Mouse (Mus musculus) regulatory T cell (primary cell): ENCODE data around the gene Ep400.
"Not testable (repeated sequence)": the region's sequence is repeated elsewhere in the genome, so short reads cannot be mapped to it uniquely, and the experiment has no call there.

Experiments
- in situ Hi-C: fragments of 300-600 bp; cut with MboI, MseI; formaldehyde crosslinking; loops from one replicate; pipeline ENCODE4 v1.15.1; 2025; ENCODE audit warnings: high pct_unique_total_duplicates

The Ep400 gene

DNA sequence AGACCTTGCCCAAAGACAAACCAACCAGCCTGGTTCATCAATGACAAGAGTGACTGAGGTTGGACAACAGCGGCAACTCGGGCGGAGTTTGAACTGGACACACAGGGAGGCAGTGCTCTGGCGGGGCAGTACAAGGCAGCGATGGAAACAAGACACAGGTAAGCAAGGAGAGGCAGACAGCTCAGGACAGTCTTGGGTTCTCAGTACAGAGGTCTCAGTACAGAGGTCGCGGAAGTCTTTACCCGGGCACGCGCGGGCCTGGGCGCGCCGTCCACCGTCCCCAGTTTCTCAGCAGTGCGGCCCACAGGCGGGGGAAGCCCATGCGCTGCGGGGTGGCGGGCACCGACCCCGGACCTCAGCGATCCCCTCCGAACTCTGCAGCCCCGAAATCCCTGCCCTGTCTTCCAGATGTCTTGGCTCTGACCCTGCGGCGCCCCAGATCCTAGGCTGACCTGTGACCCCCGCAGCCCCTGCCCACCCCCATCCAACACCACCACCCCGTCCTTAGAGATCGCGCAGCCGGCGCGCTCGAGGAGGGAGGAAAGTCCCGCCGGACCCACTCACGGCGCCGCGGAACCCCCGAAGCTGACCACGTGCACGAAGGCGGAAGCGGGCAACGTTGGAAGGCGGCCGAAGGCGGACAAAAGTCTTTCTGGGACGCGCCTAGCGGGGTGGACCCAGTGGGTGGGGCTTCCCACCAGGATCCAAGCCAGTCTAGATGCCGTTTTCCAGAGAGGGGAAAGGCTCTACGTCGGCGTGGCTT lies 9.7 kb upstream of the Ep400 start, which contains the start of gene Pus1:
Pus1 (minus strand) TSS at position 662 of the 763 bp plus-strand sequence.
- in situ Hi-C loops, result loop anchor here (5.0 to 10.0 kb wide), 2 partner anchors 62 to 485 kb away; no protein-coding TSS in a partner anchor

DNA sequence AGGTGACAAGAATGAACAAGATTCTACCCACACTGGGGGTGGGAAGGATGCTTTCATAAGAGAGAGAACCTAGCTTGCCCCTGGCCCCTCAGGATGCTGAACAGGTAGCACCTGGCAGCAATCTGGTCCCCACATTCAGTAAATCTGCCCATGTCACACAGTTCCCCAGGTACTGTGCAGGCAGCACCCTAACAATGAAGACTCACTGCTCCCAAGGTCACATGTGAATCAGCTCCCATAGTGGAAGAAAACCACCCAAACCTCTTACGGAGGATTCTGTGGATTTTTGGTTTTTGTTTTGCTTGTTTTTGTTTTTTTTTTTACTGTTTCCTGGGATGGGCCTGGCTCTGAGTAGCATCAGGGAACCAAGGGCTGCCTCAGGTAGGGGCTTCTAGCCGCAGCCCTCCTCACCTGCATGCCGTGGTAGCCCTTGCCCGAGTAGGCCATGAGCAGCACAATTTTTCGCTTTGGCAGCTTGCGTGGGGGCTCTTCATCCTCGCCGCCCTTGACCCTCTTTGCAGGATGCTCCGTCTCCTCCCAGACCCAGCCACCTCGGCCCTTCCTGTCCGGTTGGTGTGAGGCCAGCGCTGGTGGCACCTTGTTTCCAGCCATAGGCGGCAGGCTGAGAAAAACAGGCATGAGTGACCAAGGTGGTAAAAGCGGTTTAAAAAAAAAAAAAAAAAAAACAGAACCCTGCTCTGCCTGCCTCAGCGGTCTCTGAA lies 8.9 kb upstream of the Ep400 start:
- in situ Hi-C loops, result loop anchor here (5.0 kb wide), 1 partner anchor 63 kb away; no protein-coding TSS in a partner anchor

DNA sequence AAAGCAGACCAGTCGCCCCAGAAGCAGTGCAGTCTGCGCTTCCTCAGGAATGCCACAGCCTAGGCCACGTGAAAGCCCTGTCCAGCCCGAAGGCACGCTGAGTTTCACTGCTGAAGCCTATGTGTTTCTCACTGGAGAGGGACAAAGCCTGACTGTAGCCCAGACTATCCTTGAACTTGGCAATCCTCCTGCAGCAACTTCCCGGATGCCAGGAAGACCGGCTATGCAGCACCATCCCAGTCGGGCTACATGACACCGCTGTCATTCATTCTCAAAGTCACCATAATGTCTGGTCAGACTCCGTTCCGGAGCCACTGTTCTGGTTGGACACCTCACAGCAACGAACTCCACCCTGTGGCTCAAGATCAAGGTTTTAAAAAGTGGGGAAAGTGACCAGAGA lies 7.7 kb upstream of the Ep400 start:
- in situ Hi-C loops, result loop anchor here (5.0 kb wide), 1 partner anchor 64 kb away; no protein-coding TSS in a partner anchor

DNA sequence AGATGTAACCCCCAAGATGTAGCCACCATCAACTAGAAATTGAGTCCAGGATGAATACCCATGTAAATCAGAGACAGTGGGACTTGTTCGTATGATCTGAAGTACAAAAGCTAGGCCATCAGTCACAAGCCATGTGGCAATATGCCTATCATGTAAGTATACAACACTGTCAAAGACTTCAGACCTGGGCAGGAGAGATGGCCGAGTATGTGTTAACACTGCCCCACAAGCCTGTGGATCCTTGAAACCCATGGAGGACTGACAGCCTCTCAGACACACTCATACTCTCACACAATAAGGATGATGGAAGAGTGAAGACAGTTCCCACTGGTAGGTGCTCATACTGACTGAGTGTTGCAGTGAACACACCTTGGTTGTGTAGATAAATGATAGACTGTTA lies 5.6 kb upstream of the Ep400 start:
- in situ Hi-C loops, result loop anchor here (5.0 kb wide), 1 partner anchor 66 kb away; no protein-coding TSS in a partner anchor

DNA sequence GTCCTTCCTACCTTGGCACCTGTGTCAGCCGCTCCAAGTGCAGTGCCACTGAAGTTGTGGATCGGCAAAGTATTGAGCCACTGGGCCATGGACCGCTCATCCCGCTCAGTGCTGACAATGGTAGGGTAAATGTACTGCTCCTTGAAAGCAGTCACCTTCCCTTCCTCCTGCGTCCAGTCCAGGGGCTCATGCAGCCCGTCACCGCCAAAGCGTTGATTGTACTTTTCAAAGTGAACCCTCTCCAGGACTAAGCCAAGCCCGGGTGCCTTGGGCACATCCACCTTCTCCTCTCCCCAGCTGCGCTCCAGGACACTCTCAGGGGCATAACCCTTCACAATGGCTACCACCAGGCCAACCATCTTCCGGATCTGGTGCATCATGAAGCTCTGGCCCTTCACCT lies 4.0 kb upstream of the Ep400 start:
- in situ Hi-C loops, result no loop called here

DNA sequence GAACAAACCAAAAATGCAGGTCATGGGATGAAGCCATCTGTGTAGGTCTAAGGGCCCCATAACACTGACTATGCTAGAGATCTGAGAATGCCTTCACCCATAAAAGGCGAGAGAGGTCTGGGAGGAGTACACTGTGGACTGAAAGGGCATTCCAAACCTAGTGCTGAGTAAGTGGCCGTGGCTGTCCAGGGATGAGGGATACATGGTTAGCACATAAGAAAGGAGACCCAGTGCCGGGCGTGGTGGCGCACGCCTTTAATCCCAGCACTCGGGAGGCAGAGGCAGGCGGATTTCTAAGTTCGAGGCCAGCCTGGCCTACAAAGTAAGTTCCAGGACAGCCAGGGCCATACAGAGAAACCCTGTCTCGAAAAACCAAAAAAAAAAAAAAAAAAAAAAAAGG lies 2.4 kb upstream of the Ep400 start:
- in situ Hi-C loops, result not testable (repeated sequence)

DNA sequence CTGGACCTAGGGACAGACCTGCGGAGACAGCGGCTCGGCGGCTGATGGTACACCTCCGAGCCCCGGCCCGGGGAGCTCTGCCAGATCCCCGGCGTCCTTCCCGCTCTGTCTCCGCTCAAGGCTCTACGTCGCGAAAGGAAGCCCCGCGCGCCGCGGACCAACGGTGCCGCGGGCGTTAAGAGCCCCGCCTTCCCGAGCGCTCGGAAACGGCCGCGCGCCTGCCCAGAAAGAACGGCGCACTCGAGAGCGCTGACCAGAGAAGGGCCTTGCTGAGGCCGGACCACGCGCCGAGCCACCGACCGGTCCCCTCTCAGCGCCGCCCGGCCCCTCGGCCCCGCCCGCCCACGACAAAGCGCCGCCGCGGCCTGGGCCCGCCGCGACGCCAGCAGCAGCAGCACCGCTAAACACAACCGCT lies 479 bp downstream of the Ep400 start:
- in situ Hi-C loops, result no loop called here

DNA sequence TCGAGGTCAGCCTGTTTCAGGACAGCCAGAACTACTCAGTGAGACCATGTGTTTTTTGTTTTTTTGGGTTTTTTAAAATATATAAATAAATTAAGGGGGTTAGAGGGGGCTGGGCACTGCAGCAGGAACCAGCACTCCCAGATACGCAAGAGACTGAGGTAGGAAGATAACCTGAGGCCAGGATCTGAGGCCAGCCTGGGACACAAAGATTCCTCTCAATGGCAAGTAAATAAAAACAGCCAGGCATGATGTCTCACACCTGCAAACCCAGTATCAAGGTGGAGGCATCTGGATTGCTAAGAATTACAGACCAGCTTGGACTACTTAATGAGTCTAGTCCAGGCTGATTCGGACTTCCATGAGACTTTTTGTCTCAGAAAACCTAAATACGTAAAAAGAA lies 1.2 kb downstream of the Ep400 start:
- in situ Hi-C loops, result no loop called here

DNA sequence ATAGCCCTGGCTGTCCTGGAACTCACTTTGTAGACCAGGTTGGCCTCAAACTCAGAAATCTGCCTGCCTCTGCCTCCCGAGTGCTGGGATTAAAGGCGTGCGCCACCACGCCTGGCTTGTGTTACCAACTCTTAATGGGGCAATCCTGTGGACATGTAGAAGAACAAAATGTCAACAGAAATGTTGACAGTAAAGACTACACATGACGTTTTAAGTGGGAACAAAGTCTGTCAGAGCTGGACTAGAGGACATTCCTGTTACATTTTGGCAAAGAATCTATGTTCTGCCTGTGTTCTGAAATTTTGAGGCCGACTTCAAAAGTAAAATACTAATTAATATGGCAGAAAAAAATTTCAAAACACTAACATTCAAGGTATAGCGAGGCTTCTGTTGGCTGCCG lies 6.6 kb downstream of the Ep400 start:
- in situ Hi-C loops, result no loop called here

DNA sequence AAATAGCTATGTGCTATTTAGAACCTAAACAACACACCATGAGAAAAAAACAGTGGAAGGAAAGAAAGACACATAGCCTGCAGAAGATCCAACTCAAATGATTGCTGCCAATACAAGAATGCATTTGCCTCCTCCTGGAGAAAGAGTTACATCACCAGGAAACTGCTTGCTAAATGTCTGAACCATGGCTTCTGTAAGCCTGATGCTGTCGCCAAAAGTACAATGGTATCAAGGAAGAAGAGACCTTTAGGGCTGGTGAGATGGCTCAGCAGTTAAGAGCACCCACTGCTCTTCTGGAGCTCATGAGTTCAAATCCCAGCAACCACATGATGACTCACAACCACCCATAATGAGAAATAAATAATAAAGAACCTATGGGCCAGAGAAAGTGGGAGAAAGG lies 25.5 kb downstream of the Ep400 start:
- in situ Hi-C loops, result no loop called here

DNA sequence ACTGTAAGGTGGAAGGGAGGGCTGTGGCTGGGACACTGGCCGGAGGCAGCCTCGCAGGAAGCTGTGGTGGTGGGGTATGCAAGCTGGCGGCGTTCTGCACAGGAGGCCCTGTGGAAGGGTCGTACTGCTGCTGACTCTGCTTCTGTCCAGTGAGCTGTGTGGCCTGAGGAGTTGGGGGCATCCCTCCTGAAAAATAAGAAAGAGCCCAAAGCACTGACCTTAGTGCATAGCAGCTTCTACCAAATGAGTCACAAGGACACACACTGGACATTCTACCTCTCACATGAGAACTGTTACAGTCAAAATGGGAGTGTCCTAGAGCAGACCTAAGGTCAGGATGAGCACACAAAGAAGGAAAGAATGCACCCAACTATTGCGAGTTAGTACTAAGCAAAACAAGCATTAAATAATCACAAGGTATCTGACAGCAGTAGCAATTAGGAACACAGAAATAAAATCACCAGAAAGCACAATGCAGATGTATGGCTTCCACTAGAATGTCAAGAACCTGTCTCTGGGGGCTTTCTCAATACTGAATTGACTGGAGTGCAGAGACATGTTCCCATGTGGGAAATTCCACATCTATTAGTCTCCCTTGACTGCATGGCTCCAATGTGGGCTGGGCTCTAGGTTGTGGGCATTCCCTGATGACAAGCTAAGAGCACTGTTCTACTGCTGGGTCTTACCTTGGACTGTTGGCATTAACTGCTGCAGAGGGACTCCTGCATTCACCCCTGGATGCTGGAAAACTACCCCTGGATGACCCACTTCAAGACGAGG lies 30.8 kb downstream of the Ep400 start:
- in situ Hi-C loops, result no loop called here

DNA sequence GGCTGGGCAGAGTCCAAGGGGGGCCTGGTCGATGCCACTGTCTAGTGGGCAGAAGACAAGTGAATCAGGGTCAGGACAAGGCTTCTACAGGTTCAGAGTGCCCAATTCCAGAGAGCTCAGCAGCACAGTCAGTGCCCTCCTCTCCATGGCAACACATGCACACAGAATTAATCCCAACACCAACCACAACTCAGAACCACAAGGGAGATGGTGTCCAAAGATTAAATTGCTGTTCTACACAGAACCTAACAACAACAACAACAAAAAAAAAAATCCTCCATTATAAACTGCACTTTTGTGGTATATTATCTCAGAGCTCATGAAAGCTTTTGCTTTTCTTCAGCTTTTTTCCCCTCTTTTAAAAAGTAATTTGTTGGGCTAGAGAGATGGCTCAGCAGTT lies 34.9 kb downstream of the Ep400 start:
- in situ Hi-C loops, result no loop called here

DNA sequence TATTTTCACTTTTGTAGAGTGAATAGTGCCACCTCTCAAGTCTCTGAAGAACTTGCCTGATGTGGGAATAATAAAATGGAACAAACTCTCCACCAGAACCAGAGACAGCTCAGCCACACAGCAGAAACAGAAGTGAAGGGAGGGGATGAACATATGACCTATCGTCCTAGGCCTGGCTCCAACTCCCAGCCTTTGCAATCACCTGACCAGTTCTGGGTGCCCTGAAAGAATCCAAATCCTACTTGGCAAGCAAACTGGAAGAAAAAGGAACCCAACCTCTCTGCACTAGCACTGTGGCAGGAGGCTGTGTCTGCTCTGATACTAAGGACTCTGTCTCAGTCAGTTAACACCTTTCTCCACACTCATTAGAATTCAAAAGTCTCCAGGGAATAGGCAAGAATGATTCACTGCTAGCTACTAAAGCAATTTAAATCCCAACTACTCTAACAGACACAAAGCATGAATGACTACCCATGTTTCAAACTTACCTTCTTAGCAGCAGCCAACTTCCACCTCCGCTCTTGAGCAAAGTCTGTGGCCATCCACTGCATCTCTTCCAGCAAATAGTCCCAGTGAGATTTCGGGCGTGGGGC lies 37.2 kb downstream of the Ep400 start:
- in situ Hi-C loops, result no loop called here

DNA sequence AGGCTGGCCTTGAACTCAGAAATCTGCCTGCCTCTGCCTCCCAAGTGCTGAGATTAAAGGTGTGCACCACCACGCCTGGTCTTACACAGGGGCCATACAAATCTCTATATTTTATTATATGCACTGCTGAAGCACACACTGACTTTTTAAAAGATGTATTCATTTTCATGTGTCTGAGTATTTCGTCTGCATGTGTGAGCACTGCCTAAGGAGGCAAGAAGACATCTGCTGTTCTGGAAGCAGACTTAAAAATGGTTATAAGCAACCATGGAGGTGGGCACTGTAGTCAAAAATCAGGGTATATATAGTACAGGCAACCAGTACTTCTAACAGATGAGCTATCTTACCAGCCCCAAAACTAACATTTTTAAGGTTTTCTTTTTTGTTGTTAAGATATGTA lies 39.3 kb downstream of the Ep400 start:
- in situ Hi-C loops, result no loop called here

DNA sequence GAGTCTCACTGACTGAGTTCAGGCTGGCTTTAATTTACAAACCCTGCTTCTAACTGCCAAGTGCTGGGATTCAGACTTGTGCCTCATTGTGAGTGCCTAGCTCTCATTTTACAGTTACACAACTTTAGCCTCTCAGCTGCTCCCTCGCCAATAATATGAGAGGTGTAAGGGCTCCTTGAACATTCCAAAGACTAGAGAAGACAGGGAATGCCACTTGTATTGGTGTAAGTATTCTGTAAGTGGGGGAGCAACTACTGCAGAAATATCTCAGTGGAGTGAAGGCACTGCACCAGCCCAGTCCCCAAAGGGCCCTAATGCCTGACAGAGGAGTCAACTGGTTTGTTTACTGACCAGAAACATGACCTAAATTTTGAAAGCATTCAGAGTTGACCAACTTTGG lies 42.7 kb downstream of the Ep400 start:
- in situ Hi-C loops, result no loop called here

DNA sequence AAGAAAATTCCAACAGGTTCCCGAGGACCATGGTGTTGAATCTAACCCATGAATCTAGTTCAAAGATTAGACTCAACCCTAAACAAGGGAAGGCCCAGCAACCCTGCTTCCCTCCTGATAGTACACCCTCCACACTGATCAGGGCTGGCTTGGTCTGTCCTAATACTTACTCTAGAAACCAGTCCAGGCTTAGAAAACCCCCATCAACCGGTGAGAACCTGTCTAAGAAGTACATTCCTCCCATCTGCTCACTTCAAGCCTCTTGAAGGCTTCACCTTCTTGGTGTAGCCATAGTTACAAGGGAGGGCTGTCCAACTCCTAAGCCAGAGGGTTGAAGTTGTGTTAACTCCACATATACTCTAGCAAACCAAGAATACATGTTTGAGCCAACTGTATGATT lies 47.0 kb downstream of the Ep400 start:
- in situ Hi-C loops, result no loop called here

DNA sequence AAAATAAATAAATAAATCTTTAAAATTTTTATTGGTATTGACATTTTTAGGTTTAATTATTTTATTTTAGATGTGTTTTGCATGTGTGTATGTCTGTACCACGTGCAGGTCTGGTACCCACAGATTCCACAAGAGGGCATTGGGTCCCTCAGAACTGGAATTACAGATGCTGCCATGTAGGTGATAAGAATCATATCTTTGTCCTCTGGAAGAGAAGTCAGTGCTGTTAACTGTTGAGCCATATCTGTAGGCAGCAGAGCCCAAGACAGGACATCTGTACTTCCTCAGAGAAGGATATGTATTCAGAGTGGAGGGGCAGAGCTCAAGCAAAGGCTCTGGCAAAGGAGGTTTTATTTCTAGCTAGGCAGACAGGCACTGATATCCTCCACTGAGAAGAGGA lies 49.1 kb downstream of the Ep400 start:
- in situ Hi-C loops, result not testable (repeated sequence)

DNA sequence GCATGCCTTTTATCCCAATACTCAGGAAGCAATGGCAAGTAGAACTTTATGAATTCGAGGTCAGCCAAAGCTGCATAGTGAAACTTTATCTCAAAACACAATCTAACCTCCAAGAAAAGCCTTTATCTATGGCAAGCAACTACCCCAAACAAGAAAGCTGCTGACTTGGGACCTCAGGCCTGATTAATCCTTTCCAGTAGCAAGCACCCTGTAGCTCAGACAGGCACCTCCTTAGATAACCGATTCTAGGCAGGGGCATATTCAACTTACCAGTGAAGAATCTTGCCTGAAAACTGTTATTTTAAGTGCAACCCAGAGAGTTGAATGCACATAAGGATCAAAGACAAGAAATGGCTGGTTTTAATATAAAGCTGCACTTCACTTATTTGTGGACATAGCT lies 59.1 kb downstream of the Ep400 start:
- in situ Hi-C loops, result no loop called here

DNA sequence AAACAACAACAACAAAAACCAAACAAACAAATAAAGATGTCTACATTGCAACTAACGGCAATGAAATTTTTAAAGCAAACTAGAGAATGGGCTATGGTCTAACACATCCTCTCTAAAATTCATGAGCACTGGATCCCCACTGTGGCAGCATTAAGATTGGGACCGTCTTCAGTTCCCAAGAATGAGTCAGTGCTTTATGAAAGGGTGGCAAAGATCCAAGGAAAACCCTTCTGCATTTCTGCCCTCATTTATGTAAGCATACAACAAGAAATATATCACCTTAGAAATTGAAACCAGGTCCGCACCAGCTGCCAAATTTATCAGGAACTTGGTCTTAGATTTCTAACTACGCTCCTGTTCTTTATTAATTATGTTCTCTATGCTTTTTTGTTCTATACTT lies 61.3 kb downstream of the Ep400 start:
- in situ Hi-C loops, result no loop called here

DNA sequence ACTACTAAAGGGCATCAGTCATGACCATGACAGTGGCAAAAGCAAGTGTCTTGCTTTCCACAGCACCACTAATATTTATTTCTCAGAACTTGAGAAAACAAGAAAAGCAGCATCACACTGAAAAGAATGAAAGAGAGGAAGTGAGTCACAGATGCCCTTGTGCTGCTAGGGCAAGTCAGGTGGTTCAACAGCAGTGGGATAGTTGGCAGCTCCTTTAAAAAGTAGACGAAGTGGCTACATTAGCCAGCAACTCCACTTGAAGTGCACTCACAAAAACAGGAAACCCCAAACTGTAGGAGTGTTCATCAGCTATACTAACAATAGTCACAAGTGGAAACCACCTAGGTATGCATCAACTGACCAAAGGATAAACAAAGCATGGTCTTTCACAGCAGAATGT lies 66.5 kb downstream of the Ep400 start:
- in situ Hi-C loops, result no loop called here

DNA sequence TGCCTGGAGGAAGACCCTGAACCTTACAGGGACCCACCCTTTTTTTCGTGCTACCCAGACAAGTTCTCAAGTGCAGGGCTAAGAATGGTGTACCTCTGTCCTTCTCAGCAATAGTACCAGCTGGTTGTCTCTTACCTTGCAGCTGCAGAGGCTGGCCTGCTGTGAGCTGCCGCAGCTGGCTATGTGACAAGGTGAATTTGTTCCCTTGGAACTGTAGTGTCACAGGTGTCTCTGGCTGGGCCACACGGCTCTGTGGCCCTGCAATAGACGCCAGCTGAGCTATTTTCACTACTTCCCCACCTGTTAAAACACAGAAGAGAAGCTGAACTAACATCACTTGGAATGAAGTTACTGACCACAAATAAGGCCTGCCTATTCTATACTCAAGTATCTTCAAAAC lies 71.9 kb downstream of the Ep400 start:
- in situ Hi-C loops, result no loop called here

DNA sequence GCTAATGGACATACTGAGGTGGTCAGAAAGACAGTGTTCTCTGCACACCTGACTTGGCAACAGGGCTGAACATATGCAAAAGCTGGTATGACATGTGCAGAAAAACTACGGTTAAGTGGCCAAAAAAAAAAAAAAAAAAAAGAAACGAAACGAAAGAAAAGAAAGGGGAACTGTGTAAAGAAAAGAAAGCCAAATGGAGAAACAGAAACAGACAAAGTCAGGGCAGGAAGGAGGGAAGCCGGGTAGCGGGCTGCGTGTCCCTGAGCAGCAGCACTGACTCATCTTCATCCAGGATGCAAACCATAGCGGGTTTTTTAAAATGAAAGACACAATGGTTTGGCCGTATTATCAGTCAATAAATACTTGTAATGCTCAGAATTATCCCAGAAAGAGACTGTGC lies 88.5 kb downstream of the Ep400 start:
- in situ Hi-C loops, result no loop called here
